Mouse (Mus musculus) stomach, embryonic 16.5 days (tissue): Measurements from ENCODE around the gene Taf1. TPM values are rescaled to one million over a fixed set of nuclear protein-coding genes. Genes with fewer than 3 reads are reported as not detected.

ENCODE experiments used
- ATAC-seq: fragments of 200-750 bp; cut with Nextera tagmentation; 2 replicates; pipeline ENCODE4 v1.8.0; 2017; ENCODE audit warnings: moderate number of reproducible peaks, moderate TSS enrichment; ENCODE audit not compliant: insufficient read depth, low FRiP score
- H3K27ac ChIP-seq: fragments of 300-500 bp; sonication (generic); 2 replicates; pipeline ENCODE4 v1.5.1; 2014; ENCODE audit warnings: low read length
- H3K27me3 ChIP-seq: fragments of 300-500 bp; sonication (generic); 2 replicates; pipeline ENCODE4 v1.6.1; 2014; ENCODE audit warnings: low read length, control low read depth, mixed read lengths; ENCODE audit not compliant: control insufficient read depth, insufficient read depth
- H3K36me3 ChIP-seq: fragments of 300-500 bp; sonication (generic); 2 replicates; pipeline ENCODE4 v1.6.1; 2014; ENCODE audit warnings: low read length; ENCODE audit not compliant: control insufficient read depth, insufficient read depth
- H3K4me1 ChIP-seq: fragments of 300-500 bp; sonication (generic); 2 replicates; pipeline ENCODE4 v1.6.1; 2014; ENCODE audit warnings: low read length, control low read depth, mixed read lengths; ENCODE audit not compliant: control insufficient read depth, insufficient read depth
- H3K4me2 ChIP-seq: fragments of 300-500 bp; sonication (generic); 2 replicates; pipeline ENCODE4 v1.6.1; 2014; ENCODE audit warnings: low read depth, low read length, mixed read lengths
- H3K4me3 ChIP-seq: fragments of 300-500 bp; sonication (generic); replicated peaks from 2 replicates; pipeline ENCODE4 v1.5.1; 2014; ENCODE audit warnings: mild to moderate bottlenecking, low read length
- H3K9ac ChIP-seq: fragments of 300-500 bp; sonication (generic); 2 replicates; pipeline ENCODE4 v1.6.1; 2014; ENCODE audit warnings: low read length
- H3K9me3 ChIP-seq: fragments of 300-500 bp; sonication (generic); replicated peaks from 2 replicates; pipeline ENCODE4 v1.6.1; 2016; ENCODE audit warnings: low read length, control low read depth; ENCODE audit not compliant: control insufficient read depth
- WGBS: fragments of 180-500 bp; shearing (Covaris S2); extraction: QIAGEN DNeasy Blood & Tissue Kit; methylation state at CpG from one replicate; pipeline ENCODE4 v1.1.7; 2014; 5-methylcytosine and 5-hydroxymethylcytosine counted together
- polyA plus RNA-seq: library from polyadenylated mRNA; unstranded; fragments of >200 nt; fragmentation: Nextera tagmentation; extraction: Ambion mirVana; gene quantifications from 2 replicates; pipeline ENCODE4 v1.2.1, GENCODE M21; 2015

The Taf1 gene
- polyA plus RNA-seq, 1 experiment from 2014 or later = 14.0 TPM

DNA sequence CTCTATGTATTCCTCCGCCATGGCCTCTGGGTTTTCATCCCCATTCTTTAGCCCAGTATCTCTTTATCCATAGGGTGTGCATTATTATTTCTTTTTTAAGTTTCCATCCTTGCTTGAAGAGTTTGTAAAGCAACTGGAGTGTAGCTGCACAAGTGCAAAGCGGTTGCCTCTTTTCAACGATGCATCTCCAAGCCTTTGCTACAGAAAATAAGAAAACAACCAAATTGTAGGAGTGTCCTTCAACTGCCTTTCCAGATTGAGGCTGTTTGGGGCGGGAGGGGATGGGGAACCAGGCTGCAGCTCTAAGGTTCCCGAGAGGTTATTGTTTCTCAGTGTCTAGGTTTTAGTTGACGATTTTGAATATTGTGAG, 108.6 kb downstream of the Taf1 start:
- WGBS = 11% methylated on average over 6 of the region's 6 CpGs
- Histone ChIP-seq H3K27ac (peak overlapping the region; percentile 87; the same call in 1 of the 2 replicates), H3K9ac (peak overlapping the region; percentile 84), H3K27me3 (no peaks in the 10 kb centered on the region; the same call in 1 of the 2 replicates), H3K36me3 (no peaks in the 10 kb centered on the region), H3K4me3 (peak overlapping the region; percentile 54), H3K9me3 (no peaks in the 10 kb centered on the region), H3K4me2 (peak overlapping the region; percentile 66), H3K4me1 (no peaks in the 10 kb centered on the region)
- ATAC-seq = no peak

GRCm38 (mm10) chrX:101642091-101642490, 109.6 kb downstream of the Taf1 start:
- Histone ChIP-seq H3K4me1 (no peaks in the 10 kb centered on the region), H3K4me3 (peak overlapping the region; percentile 54), H3K4me2 (peak overlapping the region; percentile 66), H3K27me3 (no peaks in the 10 kb centered on the region; the same call in 1 of the 2 replicates), H3K27ac (no peak overlapping the region; the same call in 1 of the 2 replicates), H3K9ac (peak overlapping the region; percentile 47), H3K36me3 (no peaks in the 10 kb centered on the region), H3K9me3 (no peaks in the 10 kb centered on the region)
- 13% methylated on average over 5 of the region's 5 CpGs for WGBS
- ATAC-seq = no peak

DNA sequence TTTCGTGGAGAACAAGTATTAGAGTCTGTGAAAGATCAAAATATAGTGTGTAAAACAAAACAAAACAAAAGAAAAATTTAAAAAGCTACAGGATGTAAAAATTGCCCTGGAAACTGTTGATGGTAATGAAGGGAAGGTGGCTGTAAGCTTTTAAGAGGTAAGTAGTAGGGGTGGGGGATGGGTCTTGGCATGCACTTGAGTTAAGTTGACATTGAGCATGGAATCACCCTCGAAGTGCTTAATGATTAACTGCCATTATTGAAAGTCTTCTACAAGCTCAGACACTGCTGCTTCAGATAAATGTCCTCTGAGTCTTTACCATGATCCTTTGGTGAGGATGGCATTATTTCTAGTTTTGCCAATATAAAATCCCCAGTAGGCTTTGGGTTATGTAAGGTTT, 112.8 kb downstream of the Taf1 start:
- H3K4me1 ChIP-seq = no peaks in the 10 kb centered on the region
- WGBS = 53% methylated on average over 2 of the region's 2 CpGs
- H3K9ac ChIP-seq = no peak overlapping the region
- no peak overlapping the region for H3K4me2 ChIP-seq
- ATAC-seq = no peak
- no peak overlapping the region for H3K27ac ChIP-seq
- no peaks in the 10 kb centered on the region; the same call in 1 of the 2 replicates for H3K27me3 ChIP-seq
- H3K36me3 ChIP-seq = no peaks in the 10 kb centered on the region
- H3K9me3 ChIP-seq = no peaks in the 10 kb centered on the region
- no peak overlapping the region for H3K4me3 ChIP-seq

- H3K27me3 ChIP-seq = no peaks in the 10 kb centered on the region
- H3K9me3 ChIP-seq = no peaks in the 10 kb centered on the region
- H3K4me1 ChIP-seq = no peaks in the 10 kb centered on the region
- ATAC-seq = no peak
- no peak overlapping the region for H3K4me3 ChIP-seq
- no peak overlapping the region for H3K4me2 ChIP-seq
- no peak overlapping the region for H3K9ac ChIP-seq
- 0 out of 2 replicates have a peak, but pooled peaks cover 3% of the 10 kb centered on the region for H3K36me3 ChIP-seq
- H3K27ac ChIP-seq = no peak overlapping the region
- 64% methylated on average over 5 of the region's 5 CpGs for WGBS
Measured at GRCm38 (mm10) chrX:101646621-101647020, 114.1 kb downstream of the Taf1 start.

Other genes with a start within 250 kb of the Taf1 start
- 7.3 and 7.7 TPM in 2 replicates for gene Nlgn3, start 233.6 kb upstream of the Taf1 start, polyA plus RNA-seq
- gene Gjb1, start 156.4 kb upstream of the Taf1 start, polyA plus RNA-seq = 28.1 and 31.6 TPM in 2 replicates
- 24.3 and 27.7 TPM in 2 replicates for gene Zmym3, start 111.9 kb upstream of the Taf1 start, polyA plus RNA-seq
- gene Nono, start 103.4 kb upstream of the Taf1 start, polyA plus RNA-seq = 315 and 321 TPM in 2 replicates
- gene Itgb1bp2, start 83.6 kb upstream of the Taf1 start, polyA plus RNA-seq = 2.2 and 40.6 TPM in 2 replicates
- gene Ogt, start 107.3 kb downstream of the Taf1 start, polyA plus RNA-seq = 144 and 149 TPM in 2 replicates
- gene Cxcr3, start 201.5 kb downstream of the Taf1 start, polyA plus RNA-seq = 0.47 and 0.52 TPM in 2 replicates